Mouse (Mus musculus) cerebellum, adult (tissue): ENCODE data around the gene Tmem163.
A peak's percentile ranks its signal among the peaks of the same experiment; 100 is the strongest.

ENCODE experiments used
- ATAC-seq: cut with Nextera tagmentation; 2 replicates; pipeline ENCODE4 v1.9.2; 2017; ENCODE audit warnings: mild to moderate bottlenecking, moderate library complexity, mixed read lengths; ENCODE audit not compliant: insufficient number of reproducible peaks, low FRiP score, low TSS enrichment

Gene Tmem163

GRCm38 (mm10) chr1:127511362-127511761, 168.0 kb downstream of the Tmem163 start:
- ATAC-seq, result no peak

- peak; percentile 53 for ATAC-seq
Measured at GRCm38 (mm10) chr1:127508921-127509320, 170.4 kb downstream of the Tmem163 start.

GRCm38 (mm10) chr1:127508067-127508739, 171.1 kb downstream of the Tmem163 start:
- ATAC-seq, result no peak

GRCm38 (mm10) chr1:127507042-127507650, 172.2 kb downstream of the Tmem163 start:
- ATAC-seq, result peak; percentile 65

- ATAC-seq, result no peak
Measured at GRCm38 (mm10) chr1:127500701-127501100, 178.6 kb downstream of the Tmem163 start.

GRCm38 (mm10) chr1:127500219-127500618, 179.1 kb downstream of the Tmem163 start:
- 0 out of 2 replicates have a peak, but pooled peaks have one; percentile 38 for ATAC-seq

GRCm38 (mm10) chr1:127498746-127499145, 180.6 kb downstream of the Tmem163 start:
- no peak for ATAC-seq

GRCm38 (mm10) chr1:127496737-127497543, 182.4 kb downstream of the Tmem163 start:
- ATAC-seq, result peak; percentile 74

- ATAC-seq, result no peak
Measured at GRCm38 (mm10) chr1:127487161-127487560, 192.2 kb downstream of the Tmem163 start.

GRCm38 (mm10) chr1:127484826-127485225, 194.5 kb downstream of the Tmem163 start:
- no peak for ATAC-seq

- 0 out of 2 replicates have a peak, but pooled peaks have one; percentile 13 for ATAC-seq
Measured at GRCm38 (mm10) chr1:127484188-127484587, 195.2 kb downstream of the Tmem163 start.

- ATAC-seq, result no peak
Measured at GRCm38 (mm10) chr1:127482911-127483310, 196.4 kb downstream of the Tmem163 start.

- no peak for ATAC-seq
Measured at GRCm38 (mm10) chr1:127475756-127476155, 203.6 kb downstream of the Tmem163 start.

- no peak for ATAC-seq
Measured at GRCm38 (mm10) chr1:127470175-127470574, 209.2 kb downstream of the Tmem163 start.

GRCm38 (mm10) chr1:127467238-127467637, 212.1 kb downstream of the Tmem163 start:
- ATAC-seq, result no peak

- ATAC-seq, result no peak
Measured at GRCm38 (mm10) chr1:127465292-127465691, 214.1 kb downstream of the Tmem163 start.

- no peak for ATAC-seq
Measured at GRCm38 (mm10) chr1:127464041-127464440, 215.3 kb downstream of the Tmem163 start.

- no peak for ATAC-seq
Measured at GRCm38 (mm10) chr1:127461017-127461416, 218.3 kb downstream of the Tmem163 start.

- no peak for ATAC-seq
Measured at GRCm38 (mm10) chr1:127459576-127459975, 219.8 kb downstream of the Tmem163 start.

GRCm38 (mm10) chr1:127459015-127459451, 220.3 kb downstream of the Tmem163 start:
- peak; percentile 71 for ATAC-seq

GRCm38 (mm10) chr1:127453397-127453796, 226.0 kb downstream of the Tmem163 start:
- no peak for ATAC-seq
